8 mouse cellular contexts compared by ENCODE assay signal in genomic region chr1:134098726-134099515, GRCm38 (mm10). TPM values are rescaled to one million over a fixed set of nuclear protein-coding genes. Genes with fewer than 3 reads are reported as not detected.
DNase-seq lines count a peak whose midpoint lies in the region; ATAC-seq and TF ChIP-seq lines count a peak whose summit lies in the region.

No protein-coding gene starts in this region.

- peak overlapping the region; percentile 69 for H3K27ac ChIP-seq in thymus, adult 2 months (ENCODE audit: control insufficient read depth, insufficient read depth, low read length)
- H3K27ac ChIP-seq in intestine, embryonic 16.5 days (ENCODE audit: low read length): peak overlapping the region; percentile 98
- H3K27ac ChIP-seq in limb, embryonic 10.5 days: peak overlapping the region; percentile 84
- peak overlapping the region; percentile 37; the same call in 1 of the 2 replicates for H3K27ac ChIP-seq in midbrain, embryonic 11.5 days (ENCODE audit: low read depth, low read length)

- H3K9ac ChIP-seq in intestine, embryonic 16.5 days (ENCODE audit: low read depth, low read length): peak overlapping the region; percentile 73
- peak overlapping the region; percentile 62 for H3K9ac ChIP-seq in midbrain, embryonic 11.5 days (ENCODE audit: low read length)

- peak overlapping the region; percentile 77 for H3K4me2 ChIP-seq in intestine, embryonic 16.5 days (ENCODE audit: low read depth, low read length)
- peak overlapping the region; percentile 70 for H3K4me2 ChIP-seq in midbrain, embryonic 11.5 days

- H3K36me3 ChIP-seq in thymus, adult 2 months (ENCODE audit: control insufficient read depth, insufficient read depth, low read length): no peaks in the 10 kb centered on the region
- H3K36me3 ChIP-seq in intestine, embryonic 16.5 days (ENCODE audit: control insufficient read depth, insufficient read depth, low read length): no peaks in the 10 kb centered on the region
- no peaks in the 10 kb centered on the region for H3K36me3 ChIP-seq in limb, embryonic 10.5 days
- H3K36me3 ChIP-seq in midbrain, embryonic 11.5 days (ENCODE audit: control insufficient read depth, insufficient read depth, low read length): no peaks in the 10 kb centered on the region

- no peaks in the 10 kb centered on the region for H3K9me3 ChIP-seq in intestine, embryonic 16.5 days (ENCODE audit: control insufficient read depth, low read length)
- no peaks in the 10 kb centered on the region for H3K9me3 ChIP-seq in limb, embryonic 10.5 days (replicated peaks)
- H3K9me3 ChIP-seq in midbrain, embryonic 11.5 days (ENCODE audit: control insufficient read depth, low read length): no peaks in the 10 kb centered on the region

- peak; percentile 41 for DNase-seq in thymus, adult 2 months
- DNase-seq in thymus, postnatal 10 days (ENCODE audit: low spot score in 2 of 2): no peak
- peak; percentile 77 for DNase-seq in embryo, embryonic 9.5 days (ENCODE audit: extremely low spot score)
- peak; percentile 67 for DNase-seq in limb, embryonic 10.5 days (ENCODE audit: low spot score)
- peak; percentile 96 for DNase-seq in midbrain, embryonic 11.5 days (ENCODE audit: low spot score, missing footprints)
- DNase-seq in spleen, adult 18-20 months: peak; percentile 43 to 55

- H3K27me3 ChIP-seq in thymus, adult 2 months (ENCODE audit: control insufficient read depth, insufficient read depth, low read length): no peaks in the 10 kb centered on the region
- no peaks in the 10 kb centered on the region for H3K27me3 ChIP-seq in intestine, embryonic 16.5 days (replicated peaks; ENCODE audit: control insufficient read depth, insufficient read depth, low read length)
- H3K27me3 ChIP-seq in limb, embryonic 10.5 days (ENCODE audit: low read depth, poor library complexity, severe bottlenecking): peaks cover 19% of the 10 kb centered on the region; the same call in 1 of the 2 replicates
- H3K27me3 ChIP-seq in midbrain, embryonic 11.5 days (ENCODE audit: control insufficient read depth, insufficient read depth, low read length): no peaks in the 10 kb centered on the region

- H3K4me1 ChIP-seq in thymus, adult 2 months (replicated peaks; ENCODE audit: control insufficient read depth, insufficient read depth, low read length): peaks cover 56% of the 10 kb centered on the region
- H3K4me1 ChIP-seq in intestine, embryonic 16.5 days (ENCODE audit: control insufficient read depth, insufficient read depth, low read length): peaks cover 47% of the 10 kb centered on the region
- peaks cover 23% of the 10 kb centered on the region for H3K4me1 ChIP-seq in limb, embryonic 10.5 days
- peaks cover 14% of the 10 kb centered on the region for H3K4me1 ChIP-seq in midbrain, embryonic 11.5 days (ENCODE audit: control insufficient read depth, insufficient read depth, low read length)

- 0 out of 2 replicates have a peak, but pooled peaks have one; percentile 14 for TF ChIP-seq POLR2A in thymus, adult 2 months (IDR thresholded peaks at IDR 0.05; ENCODE audit: control insufficient read depth, extremely low read depth, insufficient read depth, low read length, poor library complexity)

- peak; percentile 76 for ATAC-seq in granulocyte monocyte progenitor cell, adult 5-6 weeks (replicated peaks; ENCODE audit: poor library complexity, severe bottlenecking)
- peak; percentile 87 for ATAC-seq in intestine, embryonic 16.5 days
- ATAC-seq in midbrain, embryonic 11.5 days (ENCODE audit: low FRiP score): peak; percentile 85

- no peak for TF ChIP-seq CTCF in thymus, adult 2 months (IDR thresholded peaks at IDR 0.05; ENCODE audit: borderline replicate concordance, control insufficient read depth, extremely low read depth, insufficient read depth, low read length, poor library complexity)

- 10% methylated on average over 17 of the region's 17 CpGs for WGBS in thymus, adult 2 months
- WGBS in intestine, embryonic 16.5 days: under 1% methylated on average over 17 of the region's 17 CpGs
- 8% methylated on average over 17 of the region's 17 CpGs for WGBS in limb, embryonic 10.5 days
- WGBS in midbrain, embryonic 11.5 days: 10% methylated on average over 17 of the region's 17 CpGs

- peak overlapping the region; percentile 69 for H3K4me3 ChIP-seq in thymus, adult 2 months (ENCODE audit: control insufficient read depth, insufficient read depth, low read length)
- H3K4me3 ChIP-seq in intestine, embryonic 16.5 days (ENCODE audit: low read length): peak overlapping the region; percentile 44
- H3K4me3 ChIP-seq in limb, embryonic 10.5 days: peak overlapping the region; percentile 57
- H3K4me3 ChIP-seq in midbrain, embryonic 11.5 days (ENCODE audit: low read depth, low read length): peak overlapping the region; percentile 36

RNA-seq across cellular contexts. Expression of gene Chit1, which starts 12.1 kb away (rescaled TPM):
- 0.54 and 0.78 TPM in 2 replicates for polyA plus RNA-seq in thymus, adult 2 months (2012; rRNA removed)
- total RNA-seq in granulocyte monocyte progenitor cell, adult 5-6 weeks (2014; fragmentation: Nextera tagmentation): 0.62 and 1.7 TPM in 2 replicates
- 0.22 and 0.82 TPM in 2 replicates for total RNA-seq in granulocyte monocyte progenitor cell, adult 5-6 weeks (2017)
- not detected in 2 replicates for polyA plus RNA-seq in intestine, embryonic 16.5 days (2015; fragmentation: Nextera tagmentation; extraction: Ambion mirVana)
- polyA plus RNA-seq in limb, embryonic 10.5 days (2016; fragmentation: Nextera tagmentation; extraction: Ambion mirVana): not detected in 2 replicates
- polyA plus RNA-seq in midbrain, embryonic 11.5 days (2014; fragmentation: Nextera tagmentation; extraction: Ambion mirVana): not detected in 2 replicates

RNA-seq across cellular contexts. Expression of gene Btg2, which starts 20.0 kb away (rescaled TPM):
- polyA plus RNA-seq in thymus, adult 2 months (2012; rRNA removed): 432 and 481 TPM in 2 replicates
- 7.2 and 13.5 TPM in 2 replicates for total RNA-seq in granulocyte monocyte progenitor cell, adult 5-6 weeks (2014; fragmentation: Nextera tagmentation)
- total RNA-seq in granulocyte monocyte progenitor cell, adult 5-6 weeks (2017): 31.3 and 33.7 TPM in 2 replicates
- 42.9 and 43.2 TPM in 2 replicates for polyA plus RNA-seq in intestine, embryonic 16.5 days (2015; fragmentation: Nextera tagmentation; extraction: Ambion mirVana)
- polyA plus RNA-seq in limb, embryonic 10.5 days (2016; fragmentation: Nextera tagmentation; extraction: Ambion mirVana): 10.1 and 17.7 TPM in 2 replicates
- polyA plus RNA-seq in midbrain, embryonic 11.5 days (2014; fragmentation: Nextera tagmentation; extraction: Ambion mirVana): 150 and 153 TPM in 2 replicates

Comparison
In these comparisons a context has a peak if more than half of its experiments do, and no peak if none do; other contexts are left out.
1. DNase-seq: peak in thymus, adult 2 months (single experiment), embryo, embryonic 9.5 days (single experiment), limb, embryonic 10.5 days (single experiment), midbrain, embryonic 11.5 days (single experiment) and spleen, adult 18-20 months (2 of 2); none in thymus, postnatal 10 days (0 of 2).
2. H3K27ac ChIP-seq: peak in every context shown above with its lines; median percentile 98 in intestine, embryonic 16.5 days; 84 in limb, embryonic 10.5 days; 69 in thymus, adult 2 months; 37 in midbrain, embryonic 11.5 days.
3. Peak in every context shown above with its lines, with median percentiles within 50 percentile points of each other: H3K4me3 ChIP-seq and ATAC-seq.